Mouse (Mus musculus) forebrain, embryonic 14.5 days (tissue): Measurements from ENCODE around the gene Mafg. TPM values are rescaled to one million over a fixed set of nuclear protein-coding genes. Genes with fewer than 3 reads are reported as not detected.
"Not testable (repeated sequence)": the region's sequence is repeated elsewhere in the genome, so short reads cannot be mapped to it uniquely, and the experiment has no call there.

Experiments used
- ATAC-seq: fragments of 200-750 bp; cut with Nextera tagmentation; 2 replicates; pipeline ENCODE4 v1.8.0; 2017; ENCODE audit warnings: mild to moderate bottlenecking, moderate library complexity
- DNase-seq: peaks from one replicate; pipeline ENCODE4 v3.0.0-alpha.2; 2015; ENCODE audit warnings: low spot score
- H3K27ac ChIP-seq: fragments of 300-500 bp; sonication (generic); 2 replicates; pipeline ENCODE4 v1.5.1; 2014; ENCODE audit warnings: low read depth, mild to moderate bottlenecking, control low read depth, low read length, moderate library complexity
- H3K27me3 ChIP-seq: fragments of 300-500 bp; sonication (generic); replicated peaks from 2 replicates; pipeline ENCODE4 v1.6.1; 2014; ENCODE audit warnings: low read length, control low read depth, mixed read lengths; ENCODE audit not compliant: control insufficient read depth, insufficient read depth
- H3K36me3 ChIP-seq: fragments of 300-500 bp; sonication (generic); 2 replicates; pipeline ENCODE4 v1.6.1; 2014; ENCODE audit warnings: low read length, control low read depth; ENCODE audit not compliant: control insufficient read depth, insufficient read depth
- H3K4me1 ChIP-seq: fragments of 300-500 bp; sonication (generic); 2 replicates; pipeline ENCODE4 v1.6.1; 2014; ENCODE audit warnings: antibody characterized with exemption, low read length, control low read depth; ENCODE audit not compliant: control insufficient read depth, insufficient read depth
- H3K4me2 ChIP-seq: fragments of 300-500 bp; sonication (generic); 2 replicates; pipeline ENCODE4 v1.6.1; 2014; ENCODE audit warnings: mild to moderate bottlenecking, control low read depth, low read length
- H3K4me3 ChIP-seq: fragments of 300-500 bp; sonication (generic); 2 replicates; pipeline ENCODE4 v1.5.1; 2014; ENCODE audit warnings: low read depth, low read length, control low read depth
- H3K9ac ChIP-seq: fragments of 300-500 bp; sonication (generic); 2 replicates; pipeline ENCODE4 v1.6.1; 2014; ENCODE audit warnings: mild to moderate bottlenecking, low read length, control low read depth, moderate library complexity
- H3K9me3 ChIP-seq: fragments of 300-500 bp; sonication (generic); replicated peaks from 2 replicates; pipeline ENCODE4 v1.6.1; 2016; ENCODE audit warnings: low read length, control low read depth, mixed read lengths; ENCODE audit not compliant: control insufficient read depth
- WGBS: fragments of 180-500 bp; shearing (Covaris S2); extraction: QIAGEN DNeasy Blood & Tissue Kit; methylation state at CpG from one replicate; pipeline ENCODE4 v1.1.7; 2014; 5-methylcytosine and 5-hydroxymethylcytosine counted together
- polyA plus RNA-seq: library from polyadenylated mRNA; unstranded; fragments of >200 nt; fragmentation: Nextera tagmentation; extraction: Ambion mirVana; gene quantifications from 2 replicates; pipeline ENCODE4 v1.2.1, GENCODE M21; 2014

Mafg gene
- polyA plus RNA-seq, result 20.0 and 23.6 TPM in 2 replicates

GRCm38 (mm10) chr11:120633520-120634343 is at the start of gene Mafg:
Gene Mafg (minus strand): TSS chr11:120633600.
- peaks cover 8% of the 10 kb centered on the region for H3K36me3 ChIP-seq
- peak; percentile 95 for ATAC-seq
- H3K4me2 ChIP-seq, result peak within 1 kb of the TSS; percentile 81
- H3K4me3 ChIP-seq, result peak within 1 kb of the TSS; percentile 97
- peak; percentile 98 for DNase-seq
- no peaks in the 10 kb centered on the region for H3K27me3 ChIP-seq
- no peaks in the 10 kb centered on the region for H3K9me3 ChIP-seq
- H3K4me1 ChIP-seq, result peaks cover 14% of the 10 kb centered on the region
- H3K27ac ChIP-seq, result peak within 1 kb of the TSS; percentile 82
- H3K9ac ChIP-seq, result peak within 1 kb of the TSS; percentile 87
- 12% methylated on average over 49 of the region's 58 CpGs for WGBS

- peaks cover 75% of the 10 kb centered on the region for H3K36me3 ChIP-seq
These were observed 49.3 kb upstream of the Mafg start for GRCm38 (mm10) chr11:120682683-120683082.

GRCm38 (mm10) chr11:120679909-120680308 is 46.5 kb upstream of the Mafg start:
- H3K4me1 ChIP-seq, result no peaks in the 10 kb centered on the region
- no peak overlapping the region for H3K9ac ChIP-seq
- no peak overlapping the region for H3K4me2 ChIP-seq
- H3K27me3 ChIP-seq, result no peaks in the 10 kb centered on the region
- no peak overlapping the region for H3K27ac ChIP-seq
- no peak overlapping the region for H3K4me3 ChIP-seq
- peaks cover 64% of the 10 kb centered on the region for H3K36me3 ChIP-seq
- no peak for DNase-seq
- WGBS, result 73% methylated on average over 3 of the region's 3 CpGs
- no peaks in the 10 kb centered on the region for H3K9me3 ChIP-seq
- no peak for ATAC-seq

More at GRCm38 (mm10) chr11:120682683-120683082, 49.3 kb upstream of the Mafg start:
- Histone ChIP-seq H3K4me3 (no peak overlapping the region), H3K27ac (no peak overlapping the region), H3K4me2 (no peak overlapping the region), H3K27me3 (no peaks in the 10 kb centered on the region), H3K9me3 (no peaks in the 10 kb centered on the region), H3K4me1 (no peaks in the 10 kb centered on the region), H3K9ac (no peak overlapping the region)
- WGBS, result 95% methylated on average over 5 of the region's 5 CpGs
- DNase-seq, result no peak
- no peak for ATAC-seq

- Histone ChIP-seq H3K36me3 (peaks cover 44% of the 10 kb centered on the region), H3K4me3 (no peak overlapping the region), H3K4me1 (peaks cover 8% of the 10 kb centered on the region; the same call in 1 of the 2 replicates), H3K4me2 (no peak overlapping the region), H3K9ac (no peak overlapping the region), H3K9me3 (no peaks in the 10 kb centered on the region), H3K27me3 (no peaks in the 10 kb centered on the region), H3K27ac (no peak overlapping the region)
- DNase-seq (no peak), ATAC-seq (no peak)
- WGBS, result 95% methylated on average over 4 of the region's 4 CpGs
These were observed 43.6 kb upstream of the Mafg start for GRCm38 (mm10) chr11:120676951-120677350.

GRCm38 (mm10) chr11:120675875-120676274 is 42.5 kb upstream of the Mafg start:
- not testable (repeated sequence) for ATAC-seq, H3K27me3 ChIP-seq
- 97% methylated on average over 4 of the region's 5 CpGs for WGBS

GRCm38 (mm10) chr11:120673594-120674122 is 40.3 kb upstream of the Mafg start:
- peaks cover 8% of the 10 kb centered on the region; the same call in 1 of the 2 replicates for H3K4me1 ChIP-seq
- H3K36me3 ChIP-seq, result peaks cover 19% of the 10 kb centered on the region
- H3K27me3 ChIP-seq, result no peaks in the 10 kb centered on the region
- H3K4me2 ChIP-seq, result peak overlapping the region; percentile 91
- peak; percentile 27; the same call in 1 of the 2 replicates for ATAC-seq
- no peaks in the 10 kb centered on the region for H3K9me3 ChIP-seq
- H3K9ac ChIP-seq, result peak overlapping the region; percentile 68
- H3K4me3 ChIP-seq, result peak overlapping the region; percentile 70
- 38% methylated on average over 12 of the region's 12 CpGs for WGBS
- no peak for DNase-seq
- peak overlapping the region; percentile 82 for H3K27ac ChIP-seq

More at GRCm38 (mm10) chr11:120675875-120676274, 42.5 kb upstream of the Mafg start:
- H3K4me1 ChIP-seq, DNase-seq, H3K27ac ChIP-seq, H3K4me3 ChIP-seq, H3K9me3 ChIP-seq, H3K4me2 ChIP-seq, H3K9ac ChIP-seq: not testable (repeated sequence)
- peaks cover 38% of the 10 kb centered on the region for H3K36me3 ChIP-seq

- H3K27ac ChIP-seq, result peak within 1 kb of the TSS; percentile 82
- DNase-seq (peak; percentile 97), ATAC-seq (peak; percentile 98)
- no peaks in the 10 kb centered on the region for H3K27me3 ChIP-seq
- H3K4me1 ChIP-seq, result peaks cover 8% of the 10 kb centered on the region; the same call in 1 of the 2 replicates
- peak within 1 kb of the TSS; percentile 68 for H3K9ac ChIP-seq
- no peaks in the 10 kb centered on the region for H3K9me3 ChIP-seq
- peak within 1 kb of the TSS; percentile 70 for H3K4me3 ChIP-seq
- peaks cover 12% of the 10 kb centered on the region for H3K36me3 ChIP-seq
- H3K4me2 ChIP-seq, result peak within 1 kb of the TSS; percentile 91
- WGBS, result 1% methylated on average over 81 of the region's 83 CpGs
These were observed 39.5 kb upstream of the Mafg start, which contains the start of gene Aspscr1 for GRCm38 (mm10) chr11:120672687-120673593. Gene Aspscr1 (plus strand): TSS chr11:120672973.

- H3K36me3 ChIP-seq, result no peaks in the 10 kb centered on the region
- H3K27ac ChIP-seq, result no peak overlapping the region
- peaks cover 21% of the 10 kb centered on the region for H3K27me3 ChIP-seq
- H3K9me3 ChIP-seq, result no peaks in the 10 kb centered on the region
- no peaks in the 10 kb centered on the region for H3K4me1 ChIP-seq
- no peak for DNase-seq
- WGBS, result 18% methylated on average over 3 of the region's 3 CpGs
- H3K4me3 ChIP-seq, result no peak overlapping the region
- H3K9ac ChIP-seq, result no peak overlapping the region; the same call in 1 of the 2 replicates
- no peak for ATAC-seq
- no peak overlapping the region for H3K4me2 ChIP-seq
These were observed 33.2 kb upstream of the Mafg start for GRCm38 (mm10) chr11:120666617-120667016.
